Mouse (Mus musculus) limb, embryonic 12.5 days (tissue): ENCODE measurements around the gene Mdm4. TPM values are rescaled to one million over a fixed set of nuclear protein-coding genes. Genes with fewer than 3 reads are reported as not detected.
"Not testable (repeated sequence)": the region's sequence is repeated elsewhere in the genome, so short reads cannot be mapped to it uniquely, and the experiment has no call there.

ENCODE experiments used
- ATAC-seq: fragments of 200-750 bp; cut with Nextera tagmentation; 2 replicates; pipeline ENCODE4 v1.8.0; 2017; ENCODE audit warnings: low read depth, moderate TSS enrichment; ENCODE audit not compliant: insufficient number of reproducible peaks, insufficient read depth, low FRiP score, low TSS enrichment
- H3K27ac ChIP-seq: fragments of 300-500 bp; sonication (generic); 2 replicates; pipeline ENCODE4 v1.5.1; 2016; ENCODE audit warnings: mild to moderate bottlenecking, moderate library complexity
- H3K27me3 ChIP-seq: fragments of 300-500 bp; sonication (generic); 2 replicates; pipeline ENCODE4 v1.6.1; 2016; ENCODE audit warnings: mild to moderate bottlenecking, moderate library complexity
- H3K36me3 ChIP-seq: fragments of 300-500 bp; sonication (generic); 2 replicates; pipeline ENCODE4 v1.6.1; 2016; ENCODE audit warnings: mild to moderate bottlenecking, moderate library complexity
- H3K4me1 ChIP-seq: fragments of 300-500 bp; sonication (generic); replicated peaks from 2 replicates; pipeline ENCODE4 v1.6.1; 2016
- H3K4me2 ChIP-seq: fragments of 300-500 bp; sonication (generic); 2 replicates; pipeline ENCODE4 v1.6.1; 2016; ENCODE audit warnings: mild to moderate bottlenecking, moderate library complexity
- H3K4me3 ChIP-seq: fragments of 300-500 bp; sonication (generic); replicated peaks from 2 replicates; pipeline ENCODE4 v1.5.1; 2016; ENCODE audit warnings: mild to moderate bottlenecking
- H3K9ac ChIP-seq: fragments of 300-500 bp; sonication (generic); replicated peaks from 2 replicates; pipeline ENCODE4 v1.6.1; 2016; ENCODE audit warnings: mild to moderate bottlenecking, moderate library complexity
- H3K9me3 ChIP-seq: fragments of 300-500 bp; sonication (generic); 2 replicates; pipeline ENCODE4 v1.6.1; 2016; ENCODE audit warnings: mild to moderate bottlenecking, moderate library complexity
- WGBS: fragments of 180-500 bp; shearing (Covaris S2); methylation state at CpG from one replicate; pipeline ENCODE4 v1.1.7; 2016; 5-methylcytosine and 5-hydroxymethylcytosine counted together
- polyA plus RNA-seq: library from polyadenylated mRNA; unstranded; fragments of >200 nt; fragmentation: Nextera tagmentation; extraction: Ambion mirVana; gene quantifications from 2 replicates; pipeline ENCODE4 v1.2.1, GENCODE M21; 2016

The Mdm4 gene
- polyA plus RNA-seq, 1 experiment from 2014 or later = 46.7 TPM

- no peak overlapping the region for H3K4me3 ChIP-seq
- peaks cover 48% of the 10 kb centered on the region for H3K36me3 ChIP-seq
- no peaks in the 10 kb centered on the region for H3K27me3 ChIP-seq
- ATAC-seq = no peak
- no peaks in the 10 kb centered on the region for H3K9me3 ChIP-seq
- peaks cover 6% of the 10 kb centered on the region for H3K4me1 ChIP-seq
- no peak overlapping the region for H3K9ac ChIP-seq
- no peak overlapping the region for H3K4me2 ChIP-seq
- no peak overlapping the region for H3K27ac ChIP-seq
Observed at GRCm38 (mm10) chr1:133019312-133019711, 11.0 kb downstream of the Mdm4 start.

GRCm38 (mm10) chr1:133018580-133018979, 11.8 kb downstream of the Mdm4 start:
- 81% methylated on average over 2 of the region's 2 CpGs for WGBS
- H3K27me3 ChIP-seq = no peaks in the 10 kb centered on the region
- peaks cover 56% of the 10 kb centered on the region for H3K36me3 ChIP-seq
- no peak overlapping the region for H3K9ac ChIP-seq
- H3K9me3 ChIP-seq = no peaks in the 10 kb centered on the region
- no peak overlapping the region for H3K27ac ChIP-seq
- H3K4me1 ChIP-seq = no peaks in the 10 kb centered on the region
- no peak overlapping the region for H3K4me3 ChIP-seq
- no peak overlapping the region for H3K4me2 ChIP-seq
- no peak for ATAC-seq

- H3K4me2 ChIP-seq = no peak overlapping the region
- H3K9ac ChIP-seq = no peak overlapping the region
- H3K9me3 ChIP-seq = no peaks in the 10 kb centered on the region
- 95% methylated on average over 9 of the region's 9 CpGs for WGBS
- H3K4me3 ChIP-seq = no peak overlapping the region
- H3K27ac ChIP-seq = no peak overlapping the region
- no peaks in the 10 kb centered on the region for H3K4me1 ChIP-seq
- H3K36me3 ChIP-seq = peaks cover 67% of the 10 kb centered on the region
- no peak for ATAC-seq
- H3K27me3 ChIP-seq = no peaks in the 10 kb centered on the region
Observed at GRCm38 (mm10) chr1:133016775-133017428, 13.5 kb downstream of the Mdm4 start.

GRCm38 (mm10) chr1:133014196-133014595, 16.2 kb downstream of the Mdm4 start:
- H3K4me3 ChIP-seq = no peak overlapping the region
- no peak for ATAC-seq

GRCm38 (mm10) chr1:133013331-133013730, 17.0 kb downstream of the Mdm4 start:
- no peak overlapping the region for H3K27ac ChIP-seq
- H3K36me3 ChIP-seq = peaks cover 80% of the 10 kb centered on the region
- no peak overlapping the region for H3K9ac ChIP-seq
- no peak overlapping the region for H3K4me3 ChIP-seq
- no peak overlapping the region for H3K4me2 ChIP-seq
- no peak for ATAC-seq
- H3K9me3 ChIP-seq = no peaks in the 10 kb centered on the region
- no peaks in the 10 kb centered on the region for H3K27me3 ChIP-seq
- H3K4me1 ChIP-seq = no peaks in the 10 kb centered on the region

More at GRCm38 (mm10) chr1:133014196-133014595, 16.2 kb downstream of the Mdm4 start:
- Histone ChIP-seq H3K9ac (no peak overlapping the region), H3K9me3 (no peaks in the 10 kb centered on the region), H3K27ac (no peak overlapping the region), H3K4me2 (no peak overlapping the region), H3K36me3 (peaks cover 80% of the 10 kb centered on the region), H3K27me3 (no peaks in the 10 kb centered on the region), H3K4me1 (no peaks in the 10 kb centered on the region)
- WGBS = 95% methylated on average over 1 of the region's 1 CpGs

GRCm38 (mm10) chr1:133011955-133012841, 18.2 kb downstream of the Mdm4 start:
- WGBS = 85% methylated on average over 12 of the region's 13 CpGs
- no peak for ATAC-seq

GRCm38 (mm10) chr1:133006571-133006970, 23.8 kb downstream of the Mdm4 start:
- WGBS = 81% methylated on average over 3 of the region's 3 CpGs
- Histone ChIP-seq H3K4me1 (no peaks in the 10 kb centered on the region), H3K36me3 (peaks cover 74% of the 10 kb centered on the region), H3K9ac (no peak overlapping the region), H3K4me3 (no peak overlapping the region), H3K27me3 (no peaks in the 10 kb centered on the region), H3K27ac (no peak overlapping the region), H3K9me3 (no peaks in the 10 kb centered on the region), H3K4me2 (no peak overlapping the region)
- no peak for ATAC-seq

More at GRCm38 (mm10) chr1:133011955-133012841, 18.2 kb downstream of the Mdm4 start:
- Histone ChIP-seq H3K9me3 (no peaks in the 10 kb centered on the region), H3K4me3 (no peak overlapping the region), H3K9ac (no peak overlapping the region), H3K27me3 (no peaks in the 10 kb centered on the region), H3K36me3 (peaks cover 77% of the 10 kb centered on the region), H3K4me1 (no peaks in the 10 kb centered on the region), H3K4me2 (no peak overlapping the region), H3K27ac (no peak overlapping the region)

GRCm38 (mm10) chr1:133000347-133000746, 30.0 kb downstream of the Mdm4 start:
- Histone ChIP-seq H3K9ac (no peak overlapping the region), H3K27me3 (no peaks in the 10 kb centered on the region), H3K36me3 (peaks cover 89% of the 10 kb centered on the region), H3K9me3 (no peaks in the 10 kb centered on the region), H3K4me3 (no peak overlapping the region), H3K4me1 (no peaks in the 10 kb centered on the region), H3K27ac (no peak overlapping the region), H3K4me2 (no peak overlapping the region)
- WGBS = 94% methylated on average over 6 of the region's 6 CpGs
- ATAC-seq = no peak

- no peak overlapping the region for H3K27ac ChIP-seq
- no peaks in the 10 kb centered on the region for H3K4me1 ChIP-seq
- H3K9me3 ChIP-seq = no peaks in the 10 kb centered on the region
- H3K9ac ChIP-seq = no peak overlapping the region
- H3K27me3 ChIP-seq = no peaks in the 10 kb centered on the region
- no peak overlapping the region for H3K4me3 ChIP-seq
- 94% methylated on average over 7 of the region's 7 CpGs for WGBS
- no peak for ATAC-seq
- no peak overlapping the region for H3K4me2 ChIP-seq
- peaks cover 92% of the 10 kb centered on the region for H3K36me3 ChIP-seq
Observed at GRCm38 (mm10) chr1:132991580-132991979, 38.8 kb downstream of the Mdm4 start.

- peaks cover 90% of the 10 kb centered on the region for H3K36me3 ChIP-seq
- H3K4me3 ChIP-seq = no peak overlapping the region
- no peak overlapping the region for H3K27ac ChIP-seq
- H3K4me1 ChIP-seq = no peaks in the 10 kb centered on the region
- no peak overlapping the region for H3K9ac ChIP-seq
- 97% methylated on average over 3 of the region's 3 CpGs for WGBS
- no peak overlapping the region for H3K4me2 ChIP-seq
- no peaks in the 10 kb centered on the region for H3K27me3 ChIP-seq
- no peaks in the 10 kb centered on the region for H3K9me3 ChIP-seq
- ATAC-seq = no peak
Observed at GRCm38 (mm10) chr1:132990733-132991132, 39.6 kb downstream of the Mdm4 start.

GRCm38 (mm10) chr1:132988556-132989459, 41.6 kb downstream of the Mdm4 start:
- H3K4me1 ChIP-seq, H3K4me2 ChIP-seq, H3K9me3 ChIP-seq, H3K27me3 ChIP-seq, H3K4me3 ChIP-seq, H3K9ac ChIP-seq, H3K27ac ChIP-seq, ATAC-seq: not testable (repeated sequence)
- WGBS = 69% methylated on average over 12 of the region's 12 CpGs
- H3K36me3 ChIP-seq = peaks cover 90% of the 10 kb centered on the region
